Mouse (Mus musculus): ENCODE data around the gene Nlgn2. TPM values are rescaled to one million over a fixed set of nuclear protein-coding genes. Genes with fewer than 3 reads are reported as not detected.
A peak's percentile ranks its signal among the peaks of the same experiment; 100 is the strongest.

Gene Nlgn2
- total RNA-seq, 2 experiments from 2014 or later: 220 to 226 TPM

GRCm38 (mm10) chr11:69797924-69798323, 39.7 kb downstream of the Nlgn2 start:
- DNase-seq (ENCODE audit: low spot score in 2 of 2): no peak

- no peak for DNase-seq (ENCODE audit: low spot score in 2 of 2)
Observed at GRCm38 (mm10) chr11:69795983-69796435, 41.6 kb downstream of the Nlgn2 start.

GRCm38 (mm10) chr11:69795168-69795982, 42.2 kb downstream of the Nlgn2 start, which contains the start of gene Chrnb1:
Gene Chrnb1 (minus strand): TSS chr11:69795943.
- DNase-seq (ENCODE audit: low spot score in 2 of 2): peak; percentile 78 to 95

GRCm38 (mm10) chr11:69793429-69793828, 44.2 kb downstream of the Nlgn2 start:
- DNase-seq (ENCODE audit: low spot score in 2 of 2): no peak

GRCm38 (mm10) chr11:69791420-69791819, 46.2 kb downstream of the Nlgn2 start:
- DNase-seq (ENCODE audit: low spot score in 2 of 2): no peak

GRCm38 (mm10) chr11:69789431-69789830, 48.2 kb downstream of the Nlgn2 start:
- no peak for DNase-seq (ENCODE audit: low spot score in 2 of 2)

GRCm38 (mm10) chr11:69787306-69787705, 50.3 kb downstream of the Nlgn2 start:
- DNase-seq (ENCODE audit: low spot score in 2 of 2): no peak

GRCm38 (mm10) chr11:69784793-69785272, 52.8 kb downstream of the Nlgn2 start:
- no peak for DNase-seq (ENCODE audit: low spot score in 2 of 2)

- no peak for DNase-seq (ENCODE audit: low spot score in 2 of 2)
Observed at GRCm38 (mm10) chr11:69781828-69782227, 55.8 kb downstream of the Nlgn2 start.

GRCm38 (mm10) chr11:69778985-69779384, 58.6 kb downstream of the Nlgn2 start:
- no peak for DNase-seq (ENCODE audit: low spot score in 2 of 2)

GRCm38 (mm10) chr11:69778258-69778982, 59.2 kb downstream of the Nlgn2 start:
- DNase-seq (ENCODE audit: low spot score in 2 of 2): no peak

- no peak for DNase-seq (ENCODE audit: low spot score in 2 of 2)
Observed at GRCm38 (mm10) chr11:69777504-69778257, 59.9 kb downstream of the Nlgn2 start.

- no peak for DNase-seq (ENCODE audit: low spot score in 2 of 2)
Observed at GRCm38 (mm10) chr11:69776488-69776887, 61.1 kb downstream of the Nlgn2 start.

GRCm38 (mm10) chr11:69775716-69776115, 61.9 kb downstream of the Nlgn2 start:
- DNase-seq (ENCODE audit: low spot score in 2 of 2): no peak

- DNase-seq (ENCODE audit: low spot score in 2 of 2): no peak
Observed at GRCm38 (mm10) chr11:69774961-69775360, 62.6 kb downstream of the Nlgn2 start.

Small RNAs within 50 kb of the gene (microRNA-seq; reads per million reads assigned to microRNA genes)
- 0 reads per million in 2 experiments for gene Mir6924

Other genes starting within 250 kb of the Nlgn2 start
- gene Atp1b2, start 231.8 kb downstream of the Nlgn2 start, total RNA-seq (2021): 100 to 1,000 TPM; 513 to 551 TPM
- gene Shbg, start 219.9 kb downstream of the Nlgn2 start, total RNA-seq (2021): not detected
- gene Sat2, start 215.8 kb downstream of the Nlgn2 start, total RNA-seq (2021): 10 to 100 TPM; 16.1 to 19.8 TPM
- 100 to 1,000 TPM; 105 to 106 TPM for gene Fxr2, start 204.8 kb downstream of the Nlgn2 start, total RNA-seq (2021)
- gene Sox15, start 182.5 kb downstream of the Nlgn2 start, total RNA-seq (2021): under 1 TPM in 1 of 2 experiments, not detected in 1; 0.48 TPM
- gene Mpdu1, start 175.1 kb downstream of the Nlgn2 start, total RNA-seq (2021): 10 to 100 TPM; 73.3 to 82.4 TPM
- 10 to 100 TPM; 13.1 to 18.5 TPM for gene Cd68, start 171.6 kb downstream of the Nlgn2 start, total RNA-seq (2021)
- gene Eif4a1, start 165.4 kb downstream of the Nlgn2 start, total RNA-seq (2021): 100 to 1,000 TPM; 409 to 418 TPM
- gene Senp3, start 155.7 kb downstream of the Nlgn2 start, total RNA-seq (2021): 10 to 100 TPM; 84.3 to 88.5 TPM
- gene Tnfsf13, start 152.0 kb downstream of the Nlgn2 start, total RNA-seq (2021): 1 to 10 TPM in 1 of 2 experiments, under 1 TPM in 1; 0.88 to 1.1 TPM
- gene Tnfsf12, start 141.9 kb downstream of the Nlgn2 start, total RNA-seq (2021): 1 to 10 TPM; 5.8 to 6.5 TPM
- 1 to 10 TPM in 1 of 2 experiments, under 1 TPM in 1; 0.45 to 1.0 TPM for gene Tnfsfm13, start 141.7 kb downstream of the Nlgn2 start, total RNA-seq (2021)
- gene Polr2a, start 79.1 kb downstream of the Nlgn2 start, total RNA-seq (2021): 10 to 100 TPM; 62.8 to 68.5 TPM
- under 1 TPM in 1 of 2 experiments, not detected in 1; 0.21 TPM for gene Slc35g3, start 75.8 kb downstream of the Nlgn2 start, total RNA-seq (2021)
- gene Zbtb4, start 71.9 kb downstream of the Nlgn2 start, total RNA-seq (2021): 10 to 100 TPM; 82.0 to 83.5 TPM
- 1 to 10 TPM; 1.0 to 1.1 TPM for gene Chrnb1, start 41.8 kb downstream of the Nlgn2 start, total RNA-seq (2021)
- 10 to 100 TPM; 22.8 to 23.7 TPM for gene Fgf11, start 35.9 kb downstream of the Nlgn2 start, total RNA-seq (2021)
- gene Tmem102, start 32.2 kb downstream of the Nlgn2 start, total RNA-seq (2021): not detected
- gene Gm39566, start 22.5 kb downstream of the Nlgn2 start, total RNA-seq (2021): not detected
- gene Spem2, start 19.3 kb downstream of the Nlgn2 start, total RNA-seq (2021): not detected
- under 1 TPM; 0.50 to 0.74 TPM for gene Spem1, start 15.6 kb downstream of the Nlgn2 start, total RNA-seq (2021)
- gene Tmem256, start 730 bp upstream of the Nlgn2 start, total RNA-seq (2021): 100 to 1,000 TPM; 150 to 162 TPM
- 10 to 100 TPM; 22.0 to 23.3 TPM for gene Plscr3, start 8.6 kb upstream of the Nlgn2 start, total RNA-seq (2021)
- not detected for gene Tnk1, start 20.9 kb upstream of the Nlgn2 start, total RNA-seq (2021)
- gene Tmem95, start 40.2 kb upstream of the Nlgn2 start, total RNA-seq (2021): not detected
- gene Kctd11, start 43.6 kb upstream of the Nlgn2 start, total RNA-seq (2021): 1 to 10 TPM; 1.1 to 1.2 TPM
- under 1 TPM in 1 of 2 experiments, not detected in 1; 0.30 TPM for gene Acap1, start 57.8 kb upstream of the Nlgn2 start, total RNA-seq (2021)
- gene 2810408A11Rik, start 63.2 kb upstream of the Nlgn2 start, total RNA-seq (2021): 1 to 10 TPM; 1.5 to 2.1 TPM
- gene Neurl4, start 63.3 kb upstream of the Nlgn2 start, total RNA-seq (2021): 100 to 1,000 TPM; 108 to 124 TPM
- gene Gps2, start 76.1 kb upstream of the Nlgn2 start, total RNA-seq (2021): 10 to 100 TPM; 28.5 to 29.3 TPM
- gene Eif5a, start 84.2 kb upstream of the Nlgn2 start, total RNA-seq (2021): 100 to 1,000 TPM; 446 to 451 TPM
- gene Ybx2, start 98.0 kb upstream of the Nlgn2 start, total RNA-seq (2021): 1 to 10 TPM; 8.3 to 9.7 TPM
- 1 to 10 TPM; 1.8 to 3.6 TPM for gene Slc2a4, start 110.4 kb upstream of the Nlgn2 start, total RNA-seq (2021)
- gene Cldn7, start 127.0 kb upstream of the Nlgn2 start, total RNA-seq (2021): not detected
- 100 to 1,000 TPM; 108 to 115 TPM for gene Ctdnep1, start 143.4 kb upstream of the Nlgn2 start, total RNA-seq (2021)
- gene Elp5, start 144.7 kb upstream of the Nlgn2 start, total RNA-seq (2021): 10 to 100 TPM; 88.5 to 93.9 TPM
- gene Gabarap, start 153.4 kb upstream of the Nlgn2 start, total RNA-seq (2021): 100 to 1,000 TPM; 221 to 251 TPM
- gene Phf23, start 158.0 kb upstream of the Nlgn2 start, total RNA-seq (2021): 10 to 100 TPM; 38.0 to 40.0 TPM
- 10 to 100 TPM; 29.3 to 29.7 TPM for gene Dvl2, start 162.8 kb upstream of the Nlgn2 start, total RNA-seq (2021)
- gene Acadvl, start 177.6 kb upstream of the Nlgn2 start, total RNA-seq (2021): 10 to 100 TPM; 62.3 to 69.2 TPM
- gene Dlg4, start 179.2 kb upstream of the Nlgn2 start, total RNA-seq (2021): 100 to 1,000 TPM; 845 to 900 TPM
- 1 to 10 TPM in 1 of 2 experiments, under 1 TPM in 1; 0.88 to 1.0 TPM for gene Asgr1, start 216.3 kb upstream of the Nlgn2 start, total RNA-seq (2021)